Mouse (Mus musculus): ENCODE results near the gene Trpc3. TPM values are rescaled to one million over a fixed set of nuclear protein-coding genes. Genes with fewer than 3 reads are reported as not detected.

Gene Trpc3
- polyA plus RNA-seq (2012): not detected in 2 replicates

GRCm38 (mm10) chr3:36689392-36690291, at the start of gene Trpc3:
Gene Trpc3 (minus strand): TSS chr3:36690167.
- peaks cover 40% of the 10 kb centered on the region for H3K27me3 ChIP-seq (ENCODE audit: control insufficient read depth)

GRCm38 (mm10) chr3:36738071-36738470, 48.1 kb upstream of the Trpc3 start:
- Histone ChIP-seq H3K4me1 (ENCODE audit: control insufficient read depth) (no peaks in the 10 kb centered on the region), H3K36me3 (ENCODE audit: control insufficient read depth) (no peaks in the 10 kb centered on the region), H3K27me3 (ENCODE audit: control insufficient read depth) (no peaks in the 10 kb centered on the region), H3K9me3 (ENCODE audit: control insufficient read depth, low read length) (no peaks in the 10 kb centered on the region), H3K4me3 (replicated peaks) (no peak overlapping the region)
- TF ChIP-seq TAL1 (IDR thresholded peaks at IDR 0.05; ENCODE audit: low read length) (no peak), GATA1 (IDR thresholded peaks at IDR 0.05; ENCODE audit: low read length) (no peak)

More at GRCm38 (mm10) chr3:36689392-36690291, at the start of gene Trpc3:
- TF ChIP-seq GATA1 (IDR thresholded peaks at IDR 0.05; ENCODE audit: low read length): no peak
- no peak for TF ChIP-seq TAL1 (IDR thresholded peaks at IDR 0.05; ENCODE audit: low read length)
- H3K4me1 ChIP-seq (ENCODE audit: control insufficient read depth): no peaks in the 10 kb centered on the region; the same call in 1 of the 2 replicates
- peak within 1 kb of the TSS; percentile 41 for H3K4me3 ChIP-seq (replicated peaks)
- no peaks in the 10 kb centered on the region for H3K36me3 ChIP-seq (ENCODE audit: control insufficient read depth)
- H3K9me3 ChIP-seq (ENCODE audit: control insufficient read depth, low read length): peaks cover 6% of the 10 kb centered on the region; the same call in 1 of the 2 replicates

GRCm38 (mm10) chr3:36733075-36733474, 43.1 kb upstream of the Trpc3 start:
- no peak for TF ChIP-seq GATA1 (IDR thresholded peaks at IDR 0.05; ENCODE audit: low read length)
- no peak for TF ChIP-seq TAL1 (IDR thresholded peaks at IDR 0.05; ENCODE audit: low read length)
- no peaks in the 10 kb centered on the region for H3K27me3 ChIP-seq (ENCODE audit: control insufficient read depth)
- H3K36me3 ChIP-seq (ENCODE audit: control insufficient read depth): no peaks in the 10 kb centered on the region
- H3K4me1 ChIP-seq (ENCODE audit: control insufficient read depth): no peaks in the 10 kb centered on the region
- H3K4me3 ChIP-seq (replicated peaks): no peak overlapping the region
- H3K9me3 ChIP-seq (ENCODE audit: control insufficient read depth, low read length): no peaks in the 10 kb centered on the region

- TF ChIP-seq TAL1 (IDR thresholded peaks at IDR 0.05; ENCODE audit: low read length) (no peak), GATA1 (IDR thresholded peaks at IDR 0.05; ENCODE audit: low read length) (no peak)
- no peaks in the 10 kb centered on the region for H3K9me3 ChIP-seq (ENCODE audit: control insufficient read depth, low read length)
Measured at GRCm38 (mm10) chr3:36726545-36726944, 36.6 kb upstream of the Trpc3 start.

GRCm38 (mm10) chr3:36721850-36722249, 31.9 kb upstream of the Trpc3 start:
- Histone ChIP-seq H3K4me1 (ENCODE audit: control insufficient read depth) (no peaks in the 10 kb centered on the region), H3K36me3 (ENCODE audit: control insufficient read depth) (no peaks in the 10 kb centered on the region), H3K27me3 (ENCODE audit: control insufficient read depth) (no peaks in the 10 kb centered on the region), H3K4me3 (replicated peaks) (no peak overlapping the region), H3K9me3 (ENCODE audit: control insufficient read depth, low read length) (no peaks in the 10 kb centered on the region)
- TF ChIP-seq TAL1 (IDR thresholded peaks at IDR 0.05; ENCODE audit: low read length) (no peak), GATA1 (IDR thresholded peaks at IDR 0.05; ENCODE audit: low read length) (no peak)

More at GRCm38 (mm10) chr3:36726545-36726944, 36.6 kb upstream of the Trpc3 start:
- Histone ChIP-seq H3K4me3 (replicated peaks) (no peak overlapping the region), H3K27me3 (ENCODE audit: control insufficient read depth) (no peaks in the 10 kb centered on the region), H3K36me3 (ENCODE audit: control insufficient read depth) (no peaks in the 10 kb centered on the region), H3K4me1 (ENCODE audit: control insufficient read depth) (no peaks in the 10 kb centered on the region)

- no peaks in the 10 kb centered on the region for H3K27me3 ChIP-seq (ENCODE audit: control insufficient read depth)
- H3K4me3 ChIP-seq (replicated peaks): no peak overlapping the region
- no peaks in the 10 kb centered on the region for H3K4me1 ChIP-seq (ENCODE audit: control insufficient read depth)
- H3K9me3 ChIP-seq (ENCODE audit: control insufficient read depth, low read length): no peaks in the 10 kb centered on the region
- no peaks in the 10 kb centered on the region for H3K36me3 ChIP-seq (ENCODE audit: control insufficient read depth)
- TF ChIP-seq TAL1 (IDR thresholded peaks at IDR 0.05; ENCODE audit: low read length): no peak
- no peak for TF ChIP-seq GATA1 (IDR thresholded peaks at IDR 0.05; ENCODE audit: low read length)
Measured at GRCm38 (mm10) chr3:36709521-36709920, 19.6 kb upstream of the Trpc3 start.

GRCm38 (mm10) chr3:36690292-36690650, 304 bp upstream of the Trpc3 start:
- Histone ChIP-seq H3K27me3 (ENCODE audit: control insufficient read depth) (peaks cover 40% of the 10 kb centered on the region), H3K9me3 (ENCODE audit: control insufficient read depth, low read length) (peaks cover 6% of the 10 kb centered on the region; the same call in 1 of the 2 replicates), H3K4me3 (replicated peaks) (no peak overlapping the region), H3K4me1 (ENCODE audit: control insufficient read depth) (no peaks in the 10 kb centered on the region; the same call in 1 of the 2 replicates), H3K36me3 (ENCODE audit: control insufficient read depth) (no peaks in the 10 kb centered on the region)
- TF ChIP-seq TAL1 (IDR thresholded peaks at IDR 0.05; ENCODE audit: low read length) (no peak), GATA1 (IDR thresholded peaks at IDR 0.05; ENCODE audit: low read length) (no peak)

- no peak overlapping the region for H3K4me3 ChIP-seq (replicated peaks)
- TF ChIP-seq GATA1 (IDR thresholded peaks at IDR 0.05; ENCODE audit: low read length) (no peak), TAL1 (IDR thresholded peaks at IDR 0.05; ENCODE audit: low read length) (no peak)
- no peaks in the 10 kb centered on the region for H3K36me3 ChIP-seq (ENCODE audit: control insufficient read depth)
- H3K9me3 ChIP-seq (ENCODE audit: control insufficient read depth, low read length): peaks cover 6% of the 10 kb centered on the region; the same call in 1 of the 2 replicates
- H3K4me1 ChIP-seq (ENCODE audit: control insufficient read depth): no peaks in the 10 kb centered on the region; the same call in 1 of the 2 replicates
- H3K27me3 ChIP-seq (ENCODE audit: control insufficient read depth): peaks cover 40% of the 10 kb centered on the region
Measured at GRCm38 (mm10) chr3:36688874-36689273, 1.1 kb downstream of the Trpc3 start.

GRCm38 (mm10) chr3:36675822-36676221, 14.1 kb downstream of the Trpc3 start:
- Histone ChIP-seq H3K27me3 (ENCODE audit: control insufficient read depth) (no peaks in the 10 kb centered on the region), H3K4me3 (replicated peaks) (no peak overlapping the region), H3K4me1 (ENCODE audit: control insufficient read depth) (no peaks in the 10 kb centered on the region), H3K36me3 (ENCODE audit: control insufficient read depth) (no peaks in the 10 kb centered on the region), H3K9me3 (ENCODE audit: control insufficient read depth, low read length) (no peaks in the 10 kb centered on the region; the same call in 1 of the 2 replicates)
- TF ChIP-seq TAL1 (IDR thresholded peaks at IDR 0.05; ENCODE audit: low read length): no peak
